Mouse (Mus musculus): ENCODE measurements around the gene 4933415F23Rik.

The 4933415F23Rik gene

GRCm38 (mm10) chr1:23102021-23102420 lies at the start of gene 4933415F23Rik:
Gene 4933415F23Rik, minus strand, starts transcription at chr1:23102253.
- no peak for DNase-seq (ENCODE audit: low spot score)

GRCm38 (mm10) chr1:23151722-23152121 lies 49.7 kb upstream of the 4933415F23Rik start:
- no peak for DNase-seq (ENCODE audit: low spot score)

GRCm38 (mm10) chr1:23146198-23146873 lies 44.3 kb upstream of the 4933415F23Rik start:
- no peak for DNase-seq (ENCODE audit: low spot score)

GRCm38 (mm10) chr1:23141121-23141811 lies 39.2 kb upstream of the 4933415F23Rik start:
- DNase-seq (ENCODE audit: low spot score): no peak

GRCm38 (mm10) chr1:23140530-23140929 lies 38.5 kb upstream of the 4933415F23Rik start:
- peak; percentile 22 for DNase-seq (ENCODE audit: low spot score)

- no peak for DNase-seq (ENCODE audit: low spot score)
Observed at GRCm38 (mm10) chr1:23120901-23121300, 18.8 kb upstream of the 4933415F23Rik start.

- no peak for DNase-seq (ENCODE audit: low spot score)
Observed at GRCm38 (mm10) chr1:23119406-23119805, 17.4 kb upstream of the 4933415F23Rik start.

GRCm38 (mm10) chr1:23117423-23117822 lies 15.4 kb upstream of the 4933415F23Rik start:
- no peak for DNase-seq (ENCODE audit: low spot score)

GRCm38 (mm10) chr1:23109191-23109590 lies 7.1 kb upstream of the 4933415F23Rik start:
- DNase-seq (ENCODE audit: low spot score): no peak

- DNase-seq (ENCODE audit: low spot score): no peak
Observed at GRCm38 (mm10) chr1:23102881-23103280, 828 bp upstream of the 4933415F23Rik start.

GRCm38 (mm10) chr1:23099791-23100190 lies 2.3 kb downstream of the 4933415F23Rik start:
- DNase-seq (ENCODE audit: low spot score): no peak

- no peak for DNase-seq (ENCODE audit: low spot score)
Observed at GRCm38 (mm10) chr1:23098451-23098850, 3.6 kb downstream of the 4933415F23Rik start.

GRCm38 (mm10) chr1:23097996-23098395 lies 4.1 kb downstream of the 4933415F23Rik start:
- DNase-seq (ENCODE audit: low spot score): no peak

- no peak for DNase-seq (ENCODE audit: low spot score)
Observed at GRCm38 (mm10) chr1:23067715-23068114, 34.3 kb downstream of the 4933415F23Rik start.

- no peak for DNase-seq (ENCODE audit: low spot score)
Observed at GRCm38 (mm10) chr1:23064717-23065475, 37.2 kb downstream of the 4933415F23Rik start.

GRCm38 (mm10) chr1:23063946-23064345 lies 38.1 kb downstream of the 4933415F23Rik start:
- no peak for DNase-seq (ENCODE audit: low spot score)

GRCm38 (mm10) chr1:23061614-23062373 lies 40.3 kb downstream of the 4933415F23Rik start:
- DNase-seq (ENCODE audit: low spot score): peak; percentile 92

GRCm38 (mm10) chr1:23060056-23060455 lies 42.0 kb downstream of the 4933415F23Rik start:
- DNase-seq (ENCODE audit: low spot score): no peak
